Mouse (Mus musculus) heart, adult 2 months (tissue): ENCODE measurements at regions not wholly inside any gene's neighbourhood (a gene's known extent, or its start where the extent isn't known, plus 50 kb on each side); places are given as distances from the start of the nearest gene placed in this dataset.

Source experiments
- CTCF ChIP-seq: fragments of 200-600 bp; IDR thresholded peaks from 2 replicates; pipeline ENCODE4 v1.8.1; 2022; ENCODE audit warnings: antibody characterized with exemption, mild to moderate bottlenecking, moderate library complexity
- EP300 ChIP-seq: fragments of 200-500 bp; IDR thresholded peaks from 2 replicates; pipeline ENCODE4 v1.6.1; 2011; ENCODE audit warnings: low read depth, low read length, control low read depth; ENCODE audit not compliant: insufficient read depth
- POLR2A ChIP-seq: fragments of 200-500 bp; IDR thresholded peaks from 2 replicates; pipeline ENCODE4 v1.6.1; 2011; ENCODE audit warnings: mild to moderate bottlenecking, low read depth, low read length, control low read depth; ENCODE audit not compliant: insufficient read depth

GRCm38 (mm10) chr3:38243209-38243608, 241.4 kb downstream of the Ankrd50 start:
- TF ChIP-seq CTCF: no peak
- no peak for TF ChIP-seq POLR2A
- TF ChIP-seq EP300: no peak
